Mouse (Mus musculus) C2C12 (cell line): ENCODE measurements at regions not wholly inside any gene's neighbourhood (a gene's known extent, or its start where the extent isn't known, plus 50 kb on each side); places are given as distances from the start of the nearest gene placed in this dataset.

Experiments
- H3K27me3 ChIP-seq: one replicate; pipeline ENCODE4 v1.6.1; 2011; ENCODE audit not compliant: control insufficient read depth, insufficient read depth, insufficient read length
- H3K36me3 ChIP-seq: one replicate; pipeline ENCODE4 v1.6.1; 2011; ENCODE audit not compliant: control insufficient read depth, insufficient read depth
- H3K4me3 ChIP-seq: one replicate; pipeline ENCODE4 v1.5.1; 2011; ENCODE audit warnings: mild to moderate bottlenecking, control low read depth; ENCODE audit not compliant: poor library complexity, insufficient read depth, severe bottlenecking
- H3K79me2 ChIP-seq: one replicate; pipeline ENCODE4 v1.6.1; 2011; ENCODE audit not compliant: control insufficient read depth, insufficient read depth
- H3K79me3 ChIP-seq: one replicate; pipeline ENCODE4 v1.6.1; 2011; ENCODE audit warnings: low read depth, control low read depth
- H3ac ChIP-seq: one replicate; pipeline ENCODE3; 2011; ENCODE audit warnings: low read depth; ENCODE audit not compliant: control insufficient read depth, insufficient read length
- CEBPB ChIP-seq: IDR thresholded peaks from one replicate; pipeline ENCODE4 v1.6.1; 2011; ENCODE audit warnings: low read depth, mild to moderate bottlenecking, control low read depth, moderate library complexity
- CTCF ChIP-seq: IDR thresholded peaks from one replicate; pipeline ENCODE4 v1.5.1; 2011; ENCODE audit not compliant: control insufficient read depth, insufficient read depth, insufficient read length
- FOSL1 ChIP-seq: IDR thresholded peaks from one replicate; pipeline ENCODE4 v1.8.0; 2011; ENCODE audit warnings: mild to moderate bottlenecking, low read length; ENCODE audit not compliant: poor library complexity, insufficient read depth, severe bottlenecking
- MAX ChIP-seq: IDR thresholded peaks from one replicate; pipeline ENCODE4 v1.6.1; 2011; ENCODE audit warnings: mild to moderate bottlenecking, control low read depth
- MYOD1 ChIP-seq: IDR thresholded peaks from one replicate; pipeline ENCODE4 v1.6.1; 2011; ENCODE audit warnings: low read depth; ENCODE audit not compliant: control insufficient read depth, insufficient read length
- MYOG ChIP-seq: IDR thresholded peaks from one replicate; pipeline ENCODE4 v1.6.1; 2011; ENCODE audit not compliant: control insufficient read depth, insufficient read length; ENCODE audit errors: extremely low read depth
- USF1 ChIP-seq: IDR thresholded peaks from one replicate; pipeline ENCODE4 v1.6.1; 2011; ENCODE audit warnings: low read depth, mild to moderate bottlenecking, control low read depth, moderate library complexity

GRCm38 (mm10) chr9:61779165-61779564 lies 135.2 kb downstream of the Rplp1 start:
- no peaks in the 10 kb centered on the region for H3K79me3 ChIP-seq
- H3K27me3 ChIP-seq, result peaks cover 50% of the 10 kb centered on the region
- H3K79me2 ChIP-seq, result no peaks in the 10 kb centered on the region
- no peak for TF ChIP-seq MYOD1
- no peak for TF ChIP-seq CTCF
- TF ChIP-seq USF1, result no peak
- TF ChIP-seq MYOG, result no peak
- TF ChIP-seq FOSL1, result no peak
- no peak for TF ChIP-seq CEBPB
- TF ChIP-seq MAX, result no peak
- H3K36me3 ChIP-seq, result no peaks in the 10 kb centered on the region
- H3K4me3 ChIP-seq, result no peak overlapping the region
- no peak overlapping the region for H3ac ChIP-seq

DNA sequence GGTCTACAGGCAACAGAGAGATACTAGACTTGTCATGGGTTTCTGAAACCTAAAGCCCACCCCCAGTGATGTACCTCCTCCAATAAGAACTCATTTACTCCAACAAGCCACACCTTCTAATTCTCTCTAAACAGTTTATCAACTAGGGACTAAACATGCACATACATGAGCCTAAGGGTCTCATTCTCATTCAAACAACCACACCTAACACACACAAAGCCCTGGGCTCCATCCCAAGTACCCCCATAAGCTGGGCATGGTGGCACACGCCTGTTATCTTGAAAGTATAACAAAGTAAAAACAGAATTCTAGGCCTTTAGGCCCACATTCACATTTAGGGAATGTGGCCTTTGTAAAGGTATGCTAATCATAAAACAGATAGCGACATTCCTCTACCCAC lies 137.9 kb downstream of the Rplp1 start:
- TF ChIP-seq MYOD1 (no peak), USF1 (no peak), MAX (no peak), FOSL1 (no peak), CEBPB (no peak), MYOG (no peak), CTCF (no peak)
- H3K79me3 ChIP-seq, result no peaks in the 10 kb centered on the region
- H3K36me3 ChIP-seq, result no peaks in the 10 kb centered on the region
- H3K4me3 ChIP-seq, result no peak overlapping the region
- no peaks in the 10 kb centered on the region for H3K79me2 ChIP-seq
- H3K27me3 ChIP-seq, result peaks cover 55% of the 10 kb centered on the region
- no peak overlapping the region for H3ac ChIP-seq

DNA sequence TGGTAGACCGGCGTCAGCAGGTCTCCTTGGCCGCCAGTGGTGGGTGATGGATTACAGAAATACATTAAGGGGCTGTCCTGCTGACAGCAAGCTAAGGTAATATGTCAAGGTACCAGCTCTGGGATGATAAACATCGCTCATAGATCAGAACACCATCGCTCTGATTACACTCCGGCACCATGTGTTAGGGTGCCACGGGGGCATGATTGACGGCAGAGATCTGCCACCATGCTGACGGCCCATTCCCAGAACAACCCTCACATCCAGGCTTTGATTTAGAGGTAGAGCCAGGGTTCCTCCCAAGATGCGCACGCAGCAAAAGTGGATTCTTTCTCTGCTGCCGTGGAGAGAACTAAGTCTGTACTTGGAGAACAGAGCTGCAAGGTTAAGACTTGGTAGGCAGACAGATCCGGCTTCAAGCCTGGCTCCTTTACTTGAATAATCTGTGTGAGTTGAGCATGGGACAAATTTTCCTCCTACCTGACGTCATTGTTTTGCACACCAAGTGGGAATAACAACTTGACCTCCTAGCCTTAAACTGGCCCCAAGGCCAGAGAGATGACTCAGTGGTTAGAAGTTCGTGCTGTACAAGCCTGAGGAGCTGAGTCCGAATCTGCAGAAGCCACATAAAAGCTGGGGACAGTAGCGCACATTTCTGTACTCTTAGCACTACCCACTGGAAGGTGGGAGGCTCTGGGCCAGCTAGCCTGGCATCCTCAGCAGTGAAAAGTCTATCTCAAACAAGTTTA lies 144.0 kb downstream of the Rplp1 start:
- Histone ChIP-seq H3K27me3 (peaks cover 31% of the 10 kb centered on the region), H3K36me3 (no peaks in the 10 kb centered on the region), H3K79me3 (no peaks in the 10 kb centered on the region), H3K4me3 (no peak overlapping the region), H3K79me2 (no peaks in the 10 kb centered on the region), H3ac (no peak overlapping the region)
- TF ChIP-seq MAX (no peak), CEBPB (no peak), CTCF (no peak), MYOG (no peak), MYOD1 (no peak), FOSL1 (no peak), USF1 (no peak)

- H3K4me3 ChIP-seq, result no peak overlapping the region
- H3K79me2 ChIP-seq, result no peaks in the 10 kb centered on the region
Measured at GRCm38 (mm10) chr9:61766187-61766586, 148.2 kb downstream of the Rplp1 start.

GRCm38 (mm10) chr9:61765366-61765765 lies 149.0 kb downstream of the Rplp1 start:
- no peak overlapping the region for H3K4me3 ChIP-seq
- no peaks in the 10 kb centered on the region for H3K36me3 ChIP-seq
- H3ac ChIP-seq, result no peak overlapping the region
- peaks cover 20% of the 10 kb centered on the region for H3K27me3 ChIP-seq
- H3K79me2 ChIP-seq, result no peaks in the 10 kb centered on the region
- TF ChIP-seq FOSL1, result no peak
- no peaks in the 10 kb centered on the region for H3K79me3 ChIP-seq

More at GRCm38 (mm10) chr9:61766187-61766586, 148.2 kb downstream of the Rplp1 start:
- no peaks in the 10 kb centered on the region for H3K36me3 ChIP-seq
- no peak overlapping the region for H3ac ChIP-seq
- no peaks in the 10 kb centered on the region for H3K79me3 ChIP-seq
- TF ChIP-seq FOSL1 (no peak), MYOD1 (no peak), CEBPB (no peak)
- H3K27me3 ChIP-seq, result peaks cover 18% of the 10 kb centered on the region

- TF ChIP-seq CEBPB (no peak), MYOG (no peak), FOSL1 (no peak), MYOD1 (no peak), USF1 (no peak), MAX (no peak), CTCF (no peak)
- peaks cover 24% of the 10 kb centered on the region for H3K27me3 ChIP-seq
Measured at GRCm38 (mm10) chr9:61757806-61758205, 156.5 kb downstream of the Rplp1 start.

More at GRCm38 (mm10) chr9:61757806-61758205, 156.5 kb downstream of the Rplp1 start:
- no peaks in the 10 kb centered on the region for H3K36me3 ChIP-seq
- H3K79me3 ChIP-seq, result no peaks in the 10 kb centered on the region
- no peak overlapping the region for H3K4me3 ChIP-seq
- H3K79me2 ChIP-seq, result no peaks in the 10 kb centered on the region
- no peak overlapping the region for H3ac ChIP-seq
